Mouse (Mus musculus) small intestine, adult 2 months (tissue): ENCODE results near the gene Ipcef1.

Experiments used
- CTCF ChIP-seq: fragments of 200-500 bp; IDR thresholded peaks from 2 replicates; pipeline ENCODE4 v1.5.1; 2012; ENCODE audit warnings: low read depth, mild to moderate bottlenecking, control low read depth, inconsistent platforms, low read length, moderate library complexity, mixed read lengths; ENCODE audit not compliant: insufficient replicate concordance, insufficient read length; ENCODE audit errors: extremely low read depth
- POLR2A ChIP-seq: fragments of 200-500 bp; IDR thresholded peaks from 2 replicates; pipeline ENCODE4 v1.6.1; 2012; ENCODE audit warnings: low read depth, mild to moderate bottlenecking, control low read depth, inconsistent platforms, low read length, moderate library complexity

GRCm38 (mm10) chr10:7010543-7010942 is 41.7 kb downstream of the Ipcef1 start:
- TF ChIP-seq POLR2A (no peak), CTCF (no peak)
